Mouse (Mus musculus) lung, adult 2 months (tissue): ENCODE results near the gene Fancd2os.

Experiments
- CTCF ChIP-seq: fragments of 200-500 bp; IDR thresholded peaks from 2 replicates; pipeline ENCODE4 v1.5.1; 2011; ENCODE audit warnings: mild to moderate bottlenecking, low read length, control low read depth; ENCODE audit not compliant: insufficient read depth
- POLR2A ChIP-seq: fragments of 200-500 bp; IDR thresholded peaks from 2 replicates; pipeline ENCODE4 v1.6.1; 2011; ENCODE audit warnings: low read depth, mild to moderate bottlenecking, control low read depth, low read length, borderline replicate concordance; ENCODE audit errors: extremely low read depth

GRCm38 (mm10) chr6:113642605-113643004 lies 42.1 kb upstream of the Fancd2os start:
- TF ChIP-seq CTCF = no peak
- TF ChIP-seq POLR2A = no peak
